Mouse (Mus musculus) heart, embryonic 15.5 days (tissue): ENCODE results near the gene Ccdc65. TPM values are rescaled to one million over a fixed set of nuclear protein-coding genes. Genes with fewer than 3 reads are reported as not detected.

ENCODE experiments used
- ATAC-seq: fragments of 200-750 bp; cut with Nextera tagmentation; replicated peaks from 2 replicates; pipeline ENCODE4 v1.8.0; 2017; ENCODE audit warnings: low read depth, moderate TSS enrichment; ENCODE audit not compliant: insufficient number of reproducible peaks, insufficient read depth, low FRiP score
- H3K27ac ChIP-seq: fragments of 300-500 bp; sonication (generic); 2 replicates; pipeline ENCODE4 v1.5.1; 2015; ENCODE audit warnings: mild to moderate bottlenecking, inconsistent platforms
- H3K27me3 ChIP-seq: fragments of 300-500 bp; sonication (generic); 2 replicates; pipeline ENCODE4 v1.6.1; 2015; ENCODE audit warnings: inconsistent platforms
- H3K36me3 ChIP-seq: fragments of 300-500 bp; sonication (generic); 2 replicates; pipeline ENCODE4 v1.6.1; 2015; ENCODE audit warnings: mild to moderate bottlenecking, inconsistent platforms
- H3K4me1 ChIP-seq: fragments of 300-500 bp; sonication (generic); replicated peaks from 2 replicates; pipeline ENCODE4 v1.6.1; 2015; ENCODE audit warnings: inconsistent platforms
- H3K4me2 ChIP-seq: fragments of 300-500 bp; sonication (generic); 2 replicates; pipeline ENCODE4 v1.6.1; 2015; ENCODE audit warnings: inconsistent platforms, mild to moderate bottlenecking, moderate library complexity
- H3K4me3 ChIP-seq: fragments of 300-500 bp; sonication (generic); 2 replicates; pipeline ENCODE4 v1.5.1; 2015; ENCODE audit warnings: mild to moderate bottlenecking, inconsistent platforms
- H3K9ac ChIP-seq: fragments of 300-500 bp; sonication (generic); 2 replicates; pipeline ENCODE4 v1.6.1; 2015; ENCODE audit warnings: mild to moderate bottlenecking, inconsistent platforms
- H3K9me3 ChIP-seq: fragments of 300-500 bp; sonication (generic); replicated peaks from 2 replicates; pipeline ENCODE4 v1.6.1; 2016; ENCODE audit warnings: inconsistent platforms
- WGBS: fragments of 180-500 bp; shearing (Covaris S2); methylation state at CpG from one replicate; pipeline ENCODE4 v1.1.7; 2015; ENCODE audit warnings: mixed read lengths; 5-methylcytosine and 5-hydroxymethylcytosine counted together
- polyA plus RNA-seq: library from polyadenylated mRNA; unstranded; fragments of >200 nt; fragmentation: Nextera tagmentation; extraction: Ambion mirVana; gene quantifications from 2 replicates; pipeline ENCODE4 v1.2.1, GENCODE M21; 2015

The Ccdc65 gene
- polyA plus RNA-seq, 1 experiment from 2014 or later = 1.0 TPM

GRCm38 (mm10) chr15:98696216-98696615 is 11.8 kb upstream of the Ccdc65 start:
- Histone ChIP-seq H3K36me3 (no peaks in the 10 kb centered on the region), H3K27me3 (peaks cover 16% of the 10 kb centered on the region), H3K4me1 (peaks cover 29% of the 10 kb centered on the region), H3K9ac (no peak overlapping the region), H3K4me3 (no peak overlapping the region), H3K27ac (no peak overlapping the region), H3K9me3 (no peaks in the 10 kb centered on the region), H3K4me2 (no peak overlapping the region)
- no peak for ATAC-seq
- WGBS = 54% methylated on average over 8 of the region's 8 CpGs

- WGBS = 7% methylated on average over 40 of the region's 40 CpGs
- Histone ChIP-seq H3K9ac (no peak overlapping the region), H3K27me3 (peaks cover 44% of the 10 kb centered on the region), H3K4me3 (peak overlapping the region; percentile 44), H3K27ac (no peak overlapping the region), H3K9me3 (no peaks in the 10 kb centered on the region), H3K36me3 (no peaks in the 10 kb centered on the region), H3K4me1 (peaks cover 11% of the 10 kb centered on the region), H3K4me2 (peak overlapping the region; percentile 71)
- peak; percentile 74 for ATAC-seq
These were observed 8.6 kb upstream of the Ccdc65 start for GRCm38 (mm10) chr15:98699190-98700105.

GRCm38 (mm10) chr15:98704312-98704711 is 3.7 kb upstream of the Ccdc65 start:
- no peak overlapping the region for H3K9ac ChIP-seq
- ATAC-seq = no peak
- no peaks in the 10 kb centered on the region for H3K36me3 ChIP-seq
- peaks cover 10% of the 10 kb centered on the region for H3K4me1 ChIP-seq
- no peak overlapping the region for H3K27ac ChIP-seq
- 56% methylated on average over 9 of the region's 9 CpGs for WGBS
- H3K9me3 ChIP-seq = no peaks in the 10 kb centered on the region
- H3K27me3 ChIP-seq = peaks cover 48% of the 10 kb centered on the region
- H3K4me2 ChIP-seq = no peak overlapping the region
- no peak overlapping the region for H3K4me3 ChIP-seq

- no peak for ATAC-seq
- peaks cover 10% of the 10 kb centered on the region for H3K4me1 ChIP-seq
- no peaks in the 10 kb centered on the region for H3K9me3 ChIP-seq
- H3K9ac ChIP-seq = no peak overlapping the region
- H3K4me2 ChIP-seq = no peak overlapping the region
- no peaks in the 10 kb centered on the region for H3K36me3 ChIP-seq
- no peak overlapping the region for H3K4me3 ChIP-seq
- no peaks in the 10 kb centered on the region for H3K27me3 ChIP-seq
- WGBS = 13% methylated on average over 9 of the region's 9 CpGs
- no peak overlapping the region for H3K27ac ChIP-seq
These were observed 2.4 kb downstream of the Ccdc65 start for GRCm38 (mm10) chr15:98710442-98710841.

GRCm38 (mm10) chr15:98714230-98714652 is 6.2 kb downstream of the Ccdc65 start:
- H3K27ac ChIP-seq = no peak overlapping the region
- ATAC-seq = 0 out of 2 replicates have a peak, but pooled peaks have one; percentile 53

GRCm38 (mm10) chr15:98717301-98717700 is 9.3 kb downstream of the Ccdc65 start:
- WGBS = 64% methylated on average over 16 of the region's 16 CpGs
- no peak overlapping the region for H3K4me3 ChIP-seq
- H3K9me3 ChIP-seq = no peaks in the 10 kb centered on the region
- H3K27ac ChIP-seq = no peak overlapping the region
- H3K4me2 ChIP-seq = no peak overlapping the region
- H3K4me1 ChIP-seq = peaks cover 6% of the 10 kb centered on the region
- H3K9ac ChIP-seq = no peak overlapping the region
- ATAC-seq = no peak
- H3K27me3 ChIP-seq = peaks cover 8% of the 10 kb centered on the region; the same call in 1 of the 2 replicates
- no peaks in the 10 kb centered on the region for H3K36me3 ChIP-seq

More at GRCm38 (mm10) chr15:98714230-98714652, 6.2 kb downstream of the Ccdc65 start:
- H3K36me3 ChIP-seq = no peaks in the 10 kb centered on the region
- peaks cover 6% of the 10 kb centered on the region; the same call in 1 of the 2 replicates for H3K27me3 ChIP-seq
- no peak overlapping the region for H3K4me3 ChIP-seq
- WGBS = 41% methylated on average over 5 of the region's 5 CpGs
- peak overlapping the region; percentile 15; the same call in 1 of the 2 replicates for H3K4me2 ChIP-seq
- peaks cover 5% of the 10 kb centered on the region for H3K4me1 ChIP-seq
- H3K9ac ChIP-seq = no peak overlapping the region
- no peaks in the 10 kb centered on the region for H3K9me3 ChIP-seq

GRCm38 (mm10) chr15:98722191-98722590 is 14.2 kb downstream of the Ccdc65 start:
- no peak overlapping the region for H3K27ac ChIP-seq
- H3K27me3 ChIP-seq = peaks cover 13% of the 10 kb centered on the region
- 74% methylated on average over 8 of the region's 8 CpGs for whole genome bisulfite sequencing
- H3K9me3 ChIP-seq = no peaks in the 10 kb centered on the region
- no peak overlapping the region for H3K9ac ChIP-seq
- peaks cover 15% of the 10 kb centered on the region for H3K4me1 ChIP-seq
- no peak overlapping the region for H3K4me2 ChIP-seq
- no peaks in the 10 kb centered on the region for H3K36me3 ChIP-seq
- no peak for ATAC-seq
- no peak overlapping the region for H3K4me3 ChIP-seq

- no peak overlapping the region for H3K4me3 ChIP-seq
- no peaks in the 10 kb centered on the region for H3K36me3 ChIP-seq
- H3K9ac ChIP-seq = no peak overlapping the region
- ATAC-seq = no peak
- 44% methylated on average over 14 of the region's 14 CpGs for WGBS
- H3K4me2 ChIP-seq = peak overlapping the region; percentile 28
- peaks cover 13% of the 10 kb centered on the region for H3K27me3 ChIP-seq
- H3K4me1 ChIP-seq = peaks cover 21% of the 10 kb centered on the region
- no peaks in the 10 kb centered on the region for H3K9me3 ChIP-seq
- no peak overlapping the region for H3K27ac ChIP-seq
These were observed 14.8 kb downstream of the Ccdc65 start for GRCm38 (mm10) chr15:98722854-98723253.

GRCm38 (mm10) chr15:98724441-98724840 is 16.4 kb downstream of the Ccdc65 start:
- Histone ChIP-seq H3K27me3 (peaks cover 11% of the 10 kb centered on the region), H3K4me1 (peaks cover 22% of the 10 kb centered on the region), H3K27ac (no peak overlapping the region), H3K9ac (no peak overlapping the region), H3K4me2 (0 out of 2 replicates have a peak overlapping the region, but pooled peaks have one; percentile 19), H3K36me3 (no peaks in the 10 kb centered on the region), H3K9me3 (no peaks in the 10 kb centered on the region), H3K4me3 (no peak overlapping the region)
- WGBS = 36% methylated on average over 19 of the region's 19 CpGs
- ATAC-seq = no peak

- Histone ChIP-seq H3K27me3 (peaks cover 12% of the 10 kb centered on the region), H3K4me2 (no peak overlapping the region), H3K9ac (no peak overlapping the region), H3K36me3 (no peaks in the 10 kb centered on the region), H3K27ac (no peak overlapping the region), H3K4me3 (no peak overlapping the region), H3K4me1 (peaks cover 22% of the 10 kb centered on the region), H3K9me3 (no peaks in the 10 kb centered on the region)
- ATAC-seq = no peak
- 72% methylated on average over 4 of the region's 4 CpGs for WGBS
These were observed 18.1 kb downstream of the Ccdc65 start for GRCm38 (mm10) chr15:98726079-98726478.

- peak overlapping the region; percentile 67 for H3K4me3 ChIP-seq
- peak overlapping the region; percentile 66 for H3K9ac ChIP-seq
- no peaks in the 10 kb centered on the region for H3K9me3 ChIP-seq
- ATAC-seq = no peak
- H3K4me2 ChIP-seq = peak overlapping the region; percentile 96
- H3K27ac ChIP-seq = no peak overlapping the region
- 48% methylated on average over 7 of the region's 7 CpGs for WGBS
- H3K36me3 ChIP-seq = no peaks in the 10 kb centered on the region
- peaks cover 11% of the 10 kb centered on the region for H3K27me3 ChIP-seq
- peaks cover 22% of the 10 kb centered on the region for H3K4me1 ChIP-seq
These were observed 18.7 kb downstream of the Ccdc65 start for GRCm38 (mm10) chr15:98726746-98727145.
